Mouse (Mus musculus) mouse trophoblast stem cell (cell line): ENCODE measurements at regions not wholly inside any gene's neighbourhood (a gene's known extent, or its start where the extent isn't known, plus 50 kb on each side); places are given as distances from the start of the nearest gene placed in this dataset.
"Not testable (repeated sequence)": the region's sequence is repeated elsewhere in the genome, so short reads cannot be mapped to it uniquely, and the experiment has no call there.

Experiments
- in situ Hi-C, 2 experiments: fragments of 300-500 bp; cut with MseI, MboI; formaldehyde crosslinking; loops; 2 replicates in 1 of 2; 3 replicates in 1 of 2; pipeline ENCODE4 v1.15.1; 2025

DNA sequence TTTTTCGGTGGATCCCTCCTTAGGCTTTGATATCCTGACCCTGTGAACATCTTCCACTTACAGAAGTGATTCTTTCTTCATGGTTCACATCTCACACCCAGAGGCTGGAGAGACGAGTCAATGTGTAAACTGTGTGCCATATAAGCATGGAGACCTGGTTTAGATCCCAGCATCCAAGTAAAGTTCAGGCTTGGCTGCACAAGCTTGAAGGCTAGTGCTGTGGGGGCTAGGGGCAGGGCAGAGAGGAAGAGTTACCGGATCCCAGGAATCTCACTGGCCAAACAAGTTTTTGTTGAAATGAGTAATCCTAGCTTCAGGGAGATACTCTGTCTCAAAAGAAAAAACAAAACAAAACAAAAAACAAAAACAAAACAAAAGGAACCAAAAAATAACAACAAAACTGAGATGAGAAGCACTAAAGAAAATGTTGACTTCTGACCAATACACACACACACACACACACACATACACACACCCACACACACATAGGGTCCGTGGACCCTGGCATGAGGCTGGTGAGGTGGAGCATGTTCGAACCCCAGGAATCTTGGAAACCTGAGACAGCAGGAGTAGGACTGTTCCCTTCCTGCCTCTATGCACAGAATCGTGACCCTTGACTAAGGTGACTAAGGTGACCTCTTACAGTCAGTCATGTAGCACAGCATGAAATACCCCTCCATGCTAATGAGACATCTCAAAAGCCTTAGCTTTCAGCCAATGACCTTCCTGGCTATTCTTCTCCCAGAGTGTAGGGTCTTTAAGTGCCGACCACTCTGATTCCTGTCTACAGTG, 55.2 kb downstream of the Gm12728 start:
- in situ Hi-C loops = no loop called here

DNA sequence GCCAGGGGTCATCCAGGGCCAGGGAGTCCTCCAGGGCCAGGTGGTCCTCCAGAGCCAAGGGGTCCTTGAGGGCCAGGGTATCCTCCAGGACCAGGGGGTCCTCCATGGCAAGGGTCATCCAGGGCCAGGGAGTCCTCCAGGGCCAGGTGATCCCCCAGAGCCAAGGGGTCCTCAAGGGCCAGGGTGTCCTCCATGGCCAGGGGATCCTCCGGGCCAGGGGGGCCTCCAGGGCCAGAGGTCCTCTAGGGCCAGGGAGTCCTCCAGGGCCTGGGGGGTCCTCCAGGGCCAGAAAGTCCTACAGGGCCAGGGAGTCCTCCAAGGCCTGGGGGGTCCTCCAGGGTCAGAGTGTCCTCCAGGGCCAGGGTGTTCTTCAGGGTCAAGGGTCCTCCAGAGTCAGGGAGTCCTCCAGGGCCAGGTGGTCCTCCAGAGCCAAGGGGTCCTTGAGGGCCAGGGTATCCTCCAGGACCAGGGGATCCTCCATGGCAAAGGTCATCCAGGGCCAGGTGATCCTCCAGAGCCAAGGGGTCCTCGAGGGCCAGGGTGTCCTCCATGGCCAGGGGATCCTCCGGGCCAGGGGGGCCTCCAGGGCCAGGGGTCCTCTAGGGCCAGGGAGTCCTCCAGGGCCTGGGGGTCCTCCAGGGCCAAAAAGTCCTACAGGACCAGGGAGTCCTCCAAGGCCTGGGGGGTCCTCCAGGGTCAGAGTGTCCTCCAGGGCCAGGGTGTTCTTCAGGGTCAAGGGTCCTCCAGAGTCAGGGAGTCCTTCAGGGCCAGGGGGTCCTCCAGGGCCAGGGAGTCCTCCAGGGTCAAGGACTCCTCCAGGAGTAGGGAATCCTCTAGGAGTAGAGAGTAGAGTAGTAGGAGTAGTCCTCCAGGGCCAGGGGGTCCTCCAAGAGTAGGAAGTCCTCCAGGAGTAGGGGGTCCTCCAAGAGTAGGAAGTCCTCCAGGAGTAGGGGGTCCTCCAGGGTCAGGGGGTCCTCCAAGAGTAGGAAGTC, 56.6 kb downstream of the Gm12728 start:
- in situ Hi-C loops = not testable (repeated sequence)

DNA sequence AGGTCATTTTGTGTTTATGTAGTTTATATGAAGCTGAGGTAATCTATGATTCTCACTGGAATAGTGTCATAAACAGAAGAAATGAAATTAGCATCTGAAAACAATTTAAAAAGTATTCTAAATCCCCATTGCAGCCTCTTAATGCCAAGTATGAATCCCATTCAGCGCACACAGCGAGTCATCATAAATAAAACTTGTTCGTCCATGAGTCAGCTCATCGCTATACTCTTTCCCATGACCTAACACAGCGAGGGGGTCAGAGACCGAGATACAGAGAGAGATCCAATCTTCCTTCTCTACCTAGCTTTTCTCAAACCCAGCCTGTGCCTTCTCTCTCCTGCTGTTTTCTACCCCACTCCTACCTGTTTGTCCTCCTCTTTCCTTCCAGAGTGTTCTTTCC, 63.4 kb downstream of the Gm12728 start:
- in situ Hi-C loops = no loop called here

DNA sequence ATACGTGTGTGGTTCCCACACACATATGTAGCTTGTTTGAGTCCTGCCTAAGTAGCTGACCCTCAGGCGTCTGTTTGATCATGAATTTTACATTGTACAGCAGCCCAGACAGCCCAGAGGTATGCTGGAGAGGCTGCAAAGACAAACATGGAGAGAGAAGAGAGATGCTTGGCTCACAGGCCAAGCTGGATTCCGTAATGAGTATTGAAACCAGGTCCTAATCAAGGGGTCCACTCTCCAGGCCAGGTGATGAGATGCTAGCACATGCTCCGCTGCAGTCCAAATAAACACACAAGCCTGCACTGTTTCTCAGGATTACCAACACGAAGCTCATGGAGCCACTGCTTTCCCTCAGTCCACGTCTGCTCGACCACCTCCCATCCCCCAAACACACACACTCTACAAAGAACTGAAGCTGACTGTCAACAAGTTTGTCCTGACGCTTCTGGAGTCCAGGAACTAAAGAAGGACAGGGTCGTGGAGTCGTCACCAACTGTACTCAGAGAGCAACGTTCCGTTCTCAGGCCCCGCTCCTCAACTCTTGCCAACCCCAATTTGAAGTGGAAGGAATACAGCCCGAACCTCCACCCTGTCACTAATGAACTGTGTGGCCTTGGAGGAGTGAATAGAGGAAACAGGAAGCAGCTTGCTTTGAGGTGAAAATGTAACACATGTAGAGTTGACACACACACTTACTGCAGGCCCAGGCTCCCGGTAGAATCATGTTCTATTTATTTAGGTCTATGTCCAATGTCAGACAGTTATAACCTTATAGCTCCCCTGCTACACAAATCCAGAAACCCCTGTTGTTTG, 69.6 kb downstream of the Gm12728 start:
- in situ Hi-C loops = no loop called here

DNA sequence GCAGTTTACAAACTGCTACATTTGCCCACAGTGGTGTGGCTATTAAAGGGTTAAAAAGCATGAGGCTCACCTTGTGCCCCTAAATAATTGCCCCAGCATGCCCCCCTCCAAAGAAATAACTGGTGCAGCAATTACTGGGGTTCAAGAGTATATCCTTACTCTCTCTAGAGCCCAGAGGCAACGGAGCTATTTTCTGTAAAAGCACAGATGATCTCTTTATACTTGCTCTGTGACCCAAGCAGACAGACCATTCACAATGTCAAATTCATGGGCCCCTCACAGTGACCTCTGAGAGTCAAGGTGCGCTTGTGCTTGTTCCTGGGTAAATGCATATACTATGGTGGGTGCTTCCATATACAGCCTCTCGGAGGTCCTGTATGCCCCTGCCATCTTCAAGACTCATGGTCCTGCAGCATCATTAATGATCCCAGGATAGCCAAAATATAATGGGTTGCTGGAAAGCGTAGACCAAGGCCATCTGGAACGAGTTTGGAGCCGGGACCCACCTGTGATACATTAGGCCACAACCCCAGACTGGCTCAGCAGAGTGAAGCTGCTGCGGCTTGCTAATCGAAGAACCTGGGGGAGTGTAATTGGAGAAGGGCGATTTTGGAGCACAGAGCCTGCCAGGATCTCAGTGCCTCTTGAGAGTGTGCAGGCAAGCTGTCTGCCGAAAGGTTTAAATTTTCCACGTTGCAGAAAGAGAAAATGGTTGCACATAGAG, 71.4 kb downstream of the Gm12728 start:
- in situ Hi-C loops = no loop called here

DNA sequence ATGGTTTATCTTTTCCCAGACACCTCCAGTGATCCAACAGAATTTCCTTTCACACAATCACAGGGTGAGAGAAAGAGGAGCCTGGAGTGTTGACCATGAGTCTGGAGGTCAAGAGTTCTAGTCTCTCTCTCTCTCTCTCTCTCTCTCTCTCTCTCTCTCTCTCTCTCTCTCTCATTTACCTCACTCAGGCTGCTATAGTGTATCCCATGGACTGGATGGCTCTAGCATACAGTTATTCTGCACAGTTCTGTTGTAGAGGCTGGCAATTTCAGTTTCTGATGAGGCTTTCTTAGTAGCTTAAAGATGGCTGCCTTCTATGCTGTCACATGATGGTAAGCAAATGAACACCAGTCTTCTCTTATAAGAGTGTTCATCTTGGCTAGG, 72.0 kb downstream of the Gm12728 start:
- in situ Hi-C loops = no loop called here

DNA sequence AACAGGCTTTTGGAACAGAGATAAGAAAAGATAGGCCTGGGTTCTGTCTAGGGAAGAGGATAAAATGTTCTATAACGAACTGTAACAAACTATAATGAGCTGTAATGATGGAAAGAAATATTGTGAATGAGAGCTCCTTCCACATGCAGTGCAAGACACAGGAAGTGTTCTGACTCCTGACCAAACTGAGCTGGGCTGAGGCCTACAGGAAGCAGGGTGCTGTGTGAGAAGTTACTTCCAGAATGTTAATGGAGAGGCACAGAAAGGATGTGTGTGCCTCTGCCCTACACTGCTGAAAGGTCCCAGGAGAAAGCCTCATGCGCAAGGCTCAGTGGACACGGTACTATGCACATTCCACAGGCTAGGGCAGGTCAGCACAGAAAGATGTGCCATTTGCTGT, 80.8 kb downstream of the Gm12728 start:
- in situ Hi-C loops = no loop called here

DNA sequence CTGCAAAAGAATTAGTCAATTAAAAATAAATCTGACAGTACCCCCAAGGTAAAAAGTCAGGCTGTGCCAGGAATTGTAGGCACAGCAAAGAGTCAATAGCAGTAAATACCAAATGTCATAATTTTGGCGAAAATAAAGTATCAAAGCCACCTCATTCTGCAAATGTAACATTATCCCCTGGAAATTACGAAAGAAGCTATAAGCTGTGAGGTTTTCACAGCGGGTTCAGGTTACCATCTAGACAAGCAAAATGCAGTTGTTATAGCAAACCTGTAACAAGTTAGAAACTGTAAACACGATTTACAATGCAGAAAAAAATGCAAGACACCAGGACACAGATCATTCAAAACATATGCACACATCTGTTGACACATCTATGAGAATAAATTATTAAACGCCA, 87.6 kb downstream of the Gm12728 start:
- in situ Hi-C loops = no loop called here

DNA sequence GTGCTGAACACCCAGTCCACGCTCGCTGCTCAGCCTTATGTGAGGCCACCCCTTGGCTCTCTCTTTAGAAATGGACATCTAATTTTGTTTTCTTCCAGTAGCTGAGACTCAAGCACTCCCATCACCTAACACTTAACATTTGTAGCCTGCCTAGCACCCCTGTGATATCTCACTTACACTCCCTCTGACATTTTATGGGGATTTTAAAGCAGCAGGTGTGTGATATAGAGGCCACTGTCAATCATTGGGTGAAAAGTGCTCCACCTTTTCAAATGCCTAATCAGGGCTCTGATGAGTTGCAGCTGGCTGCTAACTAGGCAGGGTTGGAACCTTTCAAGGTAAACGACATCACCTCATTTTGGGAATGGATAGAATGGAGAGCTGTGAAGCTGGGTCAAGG, 90.2 kb downstream of the Gm12728 start:
- in situ Hi-C loops = no loop called here

DNA sequence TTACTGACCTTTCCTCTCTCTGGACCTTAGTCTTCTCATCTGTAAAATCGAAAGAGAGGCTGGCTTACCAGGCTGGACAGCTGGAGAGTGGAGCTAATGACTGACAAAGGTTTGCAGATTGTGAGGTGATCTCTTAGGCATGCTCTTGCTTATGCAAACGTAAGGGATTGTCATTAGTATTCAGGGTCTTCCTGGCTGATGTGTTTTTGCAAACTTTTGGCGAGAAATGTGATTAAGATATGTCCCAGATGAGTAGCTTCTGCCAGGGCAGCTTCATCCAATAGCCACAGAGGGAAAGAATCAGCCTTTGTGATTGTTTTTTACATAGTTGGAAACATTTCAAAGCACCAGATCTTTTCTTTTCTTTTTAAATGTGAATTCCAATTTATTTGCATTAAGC, 95.1 kb downstream of the Gm12728 start:
- in situ Hi-C loops = no loop called here

DNA sequence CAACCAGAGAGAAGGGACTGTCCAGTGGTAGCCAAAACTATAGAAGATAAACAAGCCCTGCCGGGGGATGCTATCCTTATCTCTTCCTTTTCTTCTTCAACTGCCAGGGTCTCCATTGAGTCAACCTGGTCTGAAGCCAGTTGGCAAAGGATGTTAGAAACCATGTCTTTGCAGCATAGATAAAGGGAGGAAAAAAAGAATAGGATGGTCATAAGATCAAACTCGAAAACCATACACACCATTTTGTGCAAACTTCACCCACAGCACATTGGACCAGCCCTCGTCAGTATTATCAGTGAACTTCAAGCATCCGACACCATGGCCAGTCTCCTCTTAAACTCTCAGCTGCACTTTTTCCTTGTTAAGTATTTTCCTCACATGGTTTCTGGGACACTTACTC, 101.8 kb downstream of the Gm12728 start:
- in situ Hi-C loops = no loop called here

DNA sequence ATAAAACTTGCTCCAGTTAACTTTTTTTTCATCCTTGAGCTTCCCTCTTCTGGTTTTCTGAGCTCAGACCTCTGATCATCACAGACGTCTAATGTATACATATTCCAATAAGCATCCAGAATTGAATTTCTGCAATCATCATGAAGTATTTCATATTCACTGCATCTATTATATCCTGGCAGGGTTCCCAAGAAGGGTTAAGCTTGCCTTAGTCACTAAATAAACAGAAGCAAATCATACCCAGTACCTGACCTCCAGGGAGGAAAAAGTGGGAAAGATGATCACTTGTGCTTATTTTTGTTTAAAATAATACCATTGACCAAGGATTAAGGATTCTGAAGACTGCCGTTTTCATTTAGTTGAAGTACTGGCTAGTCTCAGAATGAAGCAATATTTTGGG, 102.4 kb downstream of the Gm12728 start:
- in situ Hi-C loops = no loop called here

DNA sequence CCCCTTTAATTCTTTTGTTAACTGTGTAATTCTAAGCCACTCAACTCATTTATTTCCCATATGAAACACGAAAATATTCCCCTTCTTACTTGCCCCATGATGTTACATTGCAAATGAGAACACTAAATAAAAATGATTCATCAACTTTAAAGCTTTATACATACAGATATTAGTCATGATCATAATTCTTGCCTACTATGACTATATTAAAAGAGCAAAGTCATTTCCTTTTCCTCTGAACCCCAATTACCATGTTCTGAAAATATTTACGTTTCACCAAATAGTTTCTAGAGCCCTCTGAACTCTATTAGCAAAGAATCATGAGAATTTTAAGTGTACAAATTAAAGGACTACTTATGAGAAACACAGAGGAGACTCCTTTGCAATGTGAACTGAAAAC, 105.4 kb downstream of the Gm12728 start:
- in situ Hi-C loops = no loop called here

DNA sequence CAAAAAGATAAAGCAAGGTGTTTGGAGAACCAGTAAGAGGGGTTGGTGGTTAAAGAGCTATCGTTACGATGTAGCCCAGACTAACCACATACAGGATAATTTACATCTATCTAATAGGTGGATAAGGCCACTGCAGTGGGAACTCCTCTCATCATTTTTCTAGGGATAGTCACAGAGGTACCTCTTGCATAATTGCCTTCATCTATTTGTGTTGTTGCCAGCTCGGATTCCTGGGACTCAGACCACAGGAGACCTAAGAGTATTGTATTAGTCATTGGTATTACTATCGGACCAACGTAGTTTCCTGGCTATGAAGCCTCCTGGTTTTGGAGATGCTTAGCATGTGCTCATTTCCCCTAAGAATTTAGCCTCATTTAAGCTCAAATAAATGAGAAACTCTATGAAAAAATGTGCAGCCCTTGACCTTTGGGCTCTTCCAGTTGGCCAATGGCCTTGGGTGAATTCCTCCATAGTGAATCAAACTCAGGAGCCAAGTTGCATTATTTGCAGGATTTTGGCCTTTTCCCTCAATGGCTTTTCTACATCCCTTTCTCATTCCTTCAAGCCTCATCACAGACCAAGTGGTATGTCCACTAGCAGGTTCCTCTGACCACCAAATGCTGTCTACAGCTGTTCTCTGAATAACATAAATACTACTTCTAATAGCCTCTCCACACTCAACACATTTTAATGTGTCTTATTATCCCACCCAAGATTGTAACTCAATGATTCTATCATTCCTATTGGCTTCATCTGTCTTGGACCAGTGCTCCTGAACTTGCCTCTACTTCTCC, 108.6 kb downstream of the Gm12728 start:
- in situ Hi-C loops = no loop called here

DNA sequence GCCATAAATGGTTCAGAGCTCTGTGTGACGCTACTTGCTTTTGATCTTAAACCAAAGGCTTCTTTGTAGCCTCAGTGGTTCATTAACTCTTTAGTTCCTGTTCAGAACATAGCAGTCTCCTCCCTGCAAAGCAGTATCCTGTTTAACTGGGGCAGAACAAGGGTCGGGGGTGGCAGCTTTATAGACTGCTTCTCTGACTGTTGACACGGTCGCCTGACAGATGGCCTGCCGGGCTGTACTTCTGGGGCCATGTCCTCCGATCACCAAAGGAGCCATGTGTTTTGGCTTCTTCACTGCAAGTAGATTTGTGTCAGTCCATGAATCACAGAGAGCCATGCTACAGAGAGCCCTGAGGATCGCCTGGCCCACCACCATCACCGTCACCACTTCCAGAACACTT, 115.2 kb downstream of the Gm12728 start:
- in situ Hi-C loops = no loop called here

DNA sequence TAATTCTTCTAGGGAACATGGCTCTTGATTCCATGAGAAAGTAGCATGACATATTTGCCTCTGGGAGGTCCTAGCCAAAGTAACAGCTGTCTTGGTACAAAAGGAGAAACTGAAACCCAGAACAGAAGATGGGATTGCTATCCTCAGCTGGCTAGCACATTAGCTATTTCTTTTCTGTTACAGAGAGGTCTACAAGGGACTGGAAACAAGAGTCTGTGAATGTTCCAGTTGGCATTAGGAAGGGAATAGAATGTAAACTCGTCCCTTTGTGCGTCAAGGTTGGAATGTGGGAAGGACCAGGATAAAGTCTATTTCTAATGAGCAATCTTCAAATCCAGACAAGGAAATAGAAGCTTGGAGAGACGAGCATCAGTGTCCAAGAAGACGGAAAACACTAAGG, 116.7 kb downstream of the Gm12728 start:
- in situ Hi-C loops = no loop called here

DNA sequence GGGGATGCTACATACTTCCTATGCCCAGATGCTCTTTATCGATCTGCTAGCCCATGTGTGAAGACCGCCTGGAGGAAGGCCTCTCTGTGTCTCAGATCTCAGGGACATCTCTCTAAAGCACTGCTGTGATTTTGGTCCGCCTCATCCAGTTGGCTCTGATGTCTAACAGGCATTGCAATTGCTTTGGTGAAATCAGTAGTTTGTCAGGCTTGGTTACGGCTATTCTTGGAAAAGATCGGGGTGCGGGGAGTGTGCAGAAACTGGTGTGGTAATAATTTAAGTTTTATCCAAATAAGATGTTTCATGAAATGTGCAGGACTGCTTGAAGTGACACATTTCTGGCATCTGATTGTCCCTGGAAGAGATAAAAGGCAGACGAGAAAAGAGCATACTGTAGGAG, 117.9 kb downstream of the Gm12728 start:
- in situ Hi-C loops = no loop called here

DNA sequence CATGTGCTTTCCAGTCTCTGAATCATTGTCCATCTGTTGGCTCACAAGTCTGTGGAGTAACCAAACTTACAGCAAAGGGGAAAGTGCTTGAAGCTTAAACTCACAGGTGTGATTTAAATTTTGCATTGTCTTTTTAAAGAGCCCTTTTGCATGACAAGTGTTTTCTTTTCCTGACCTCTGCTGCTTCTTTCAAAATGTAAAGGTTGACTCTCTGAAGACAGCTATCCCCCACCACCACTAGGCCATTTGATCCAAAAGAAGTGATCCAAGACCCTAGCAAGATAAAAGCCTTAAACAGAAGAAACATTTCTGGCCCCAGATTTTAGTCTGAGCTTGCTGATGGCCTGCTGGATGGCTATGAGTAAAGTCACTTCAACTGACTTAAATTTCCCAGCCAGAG, 118.6 kb downstream of the Gm12728 start:
- in situ Hi-C loops = no loop called here

DNA sequence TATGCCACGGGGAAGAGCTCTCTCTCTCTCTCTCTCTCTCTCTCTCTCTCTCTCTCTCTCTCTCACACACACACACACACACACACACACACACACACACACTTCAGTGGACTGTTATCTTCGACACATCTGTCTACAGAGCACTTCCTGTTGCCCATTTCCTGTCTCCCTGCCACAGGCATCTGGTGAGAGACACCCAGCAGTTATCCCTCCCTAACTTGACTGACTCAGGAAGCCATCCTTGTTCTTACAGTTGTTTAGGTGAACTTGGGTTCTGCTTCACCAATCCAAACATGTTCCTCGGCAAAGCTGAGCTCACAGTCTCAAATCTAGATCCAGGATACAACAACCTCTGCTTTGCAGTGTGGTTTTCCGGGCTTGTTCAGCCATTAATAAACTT, 119.6 kb downstream of the Gm12728 start:
- in situ Hi-C loops = no loop called here

DNA sequence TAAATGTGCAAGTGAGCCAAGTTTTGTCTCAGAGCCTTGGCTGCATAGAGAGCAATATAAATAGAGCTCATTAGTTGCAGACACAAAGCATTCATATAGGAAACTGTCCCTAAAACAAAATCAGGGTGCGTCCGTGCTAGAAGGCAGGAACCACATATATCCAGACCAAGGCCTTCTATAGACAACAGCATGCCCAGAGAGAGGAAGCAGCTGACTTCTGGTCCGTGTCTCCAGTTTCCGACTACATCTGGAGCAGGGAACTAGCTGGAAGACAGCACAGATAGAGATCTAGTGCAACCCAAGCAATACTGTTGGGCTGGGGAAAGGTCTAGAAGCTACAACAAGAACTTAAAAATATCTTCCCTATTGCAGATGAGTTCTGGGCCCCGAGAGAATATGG, 121.0 kb downstream of the Gm12728 start:
- in situ Hi-C loops = no loop called here

DNA sequence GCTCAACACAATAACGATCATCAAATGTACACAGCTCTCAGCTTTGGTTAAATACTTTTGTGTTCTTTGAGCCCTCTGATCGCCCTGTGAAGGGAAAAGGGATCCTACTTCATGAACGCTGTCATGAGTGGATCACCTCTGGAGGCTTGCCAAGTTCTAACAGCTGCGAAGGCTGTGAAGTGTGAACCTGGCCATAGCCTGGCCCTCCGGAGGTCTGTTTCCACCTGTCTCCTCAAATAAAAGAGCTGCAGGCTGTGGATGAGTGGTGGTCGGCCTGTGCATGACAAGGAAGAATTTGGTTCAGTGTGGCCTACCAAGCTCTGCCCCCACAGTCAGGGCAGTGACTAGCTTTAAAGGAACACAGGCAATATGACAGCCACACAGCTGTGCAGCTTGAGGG, 122.0 kb downstream of the Gm12728 start:
- in situ Hi-C loops = no loop called here
